Mouse (Mus musculus) neural tube, embryonic 15.5 days (tissue): ENCODE data around the gene Bri3. TPM values are rescaled to one million over a fixed set of nuclear protein-coding genes. Genes with fewer than 3 reads are reported as not detected.

Experiments
- ATAC-seq: fragments of 200-750 bp; cut with Nextera tagmentation; 2 replicates; pipeline ENCODE4 v1.8.0; 2017; ENCODE audit warnings: mild to moderate bottlenecking, moderate TSS enrichment, moderate library complexity; ENCODE audit not compliant: low FRiP score
- H3K27ac ChIP-seq: fragments of 300-500 bp; sonication (generic); replicated peaks from 2 replicates; pipeline ENCODE4 v1.5.1; 2015; ENCODE audit warnings: mild to moderate bottlenecking, inconsistent platforms
- H3K27me3 ChIP-seq: fragments of 300-500 bp; sonication (generic); replicated peaks from 2 replicates; pipeline ENCODE4 v1.6.1; 2015; ENCODE audit warnings: inconsistent platforms
- H3K36me3 ChIP-seq: fragments of 300-500 bp; sonication (generic); 2 replicates; pipeline ENCODE4 v1.6.1; 2015; ENCODE audit warnings: inconsistent platforms
- H3K4me1 ChIP-seq: fragments of 300-500 bp; sonication (generic); 2 replicates; pipeline ENCODE4 v1.6.1; 2015; ENCODE audit warnings: inconsistent platforms
- H3K4me2 ChIP-seq: fragments of 300-500 bp; sonication (generic); 2 replicates; pipeline ENCODE4 v1.6.1; 2015; ENCODE audit warnings: inconsistent platforms, mild to moderate bottlenecking, moderate library complexity
- H3K4me3 ChIP-seq: fragments of 300-500 bp; sonication (generic); replicated peaks from 2 replicates; pipeline ENCODE4 v1.5.1; 2015; ENCODE audit warnings: mild to moderate bottlenecking, inconsistent platforms
- H3K9ac ChIP-seq: fragments of 300-500 bp; sonication (generic); replicated peaks from 2 replicates; pipeline ENCODE4 v1.6.1; 2015; ENCODE audit warnings: mild to moderate bottlenecking, inconsistent platforms
- H3K9me3 ChIP-seq: fragments of 300-500 bp; sonication (generic); replicated peaks from 2 replicates; pipeline ENCODE4 v1.6.1; 2016; ENCODE audit warnings: inconsistent platforms
- WGBS: fragments of 180-500 bp; shearing (Covaris S2); methylation state at CpG from one replicate; pipeline ENCODE4 v1.1.7; 2015; ENCODE audit warnings: mixed read lengths; 5-methylcytosine and 5-hydroxymethylcytosine counted together
- polyA plus RNA-seq: library from polyadenylated mRNA; unstranded; fragments of >200 nt; fragmentation: Nextera tagmentation; extraction: Ambion mirVana; gene quantifications from 2 replicates; pipeline ENCODE4 v1.2.1, GENCODE M21; 2015

The Bri3 gene
- polyA plus RNA-seq, 1 experiment from 2014 or later: 106 TPM

DNA sequence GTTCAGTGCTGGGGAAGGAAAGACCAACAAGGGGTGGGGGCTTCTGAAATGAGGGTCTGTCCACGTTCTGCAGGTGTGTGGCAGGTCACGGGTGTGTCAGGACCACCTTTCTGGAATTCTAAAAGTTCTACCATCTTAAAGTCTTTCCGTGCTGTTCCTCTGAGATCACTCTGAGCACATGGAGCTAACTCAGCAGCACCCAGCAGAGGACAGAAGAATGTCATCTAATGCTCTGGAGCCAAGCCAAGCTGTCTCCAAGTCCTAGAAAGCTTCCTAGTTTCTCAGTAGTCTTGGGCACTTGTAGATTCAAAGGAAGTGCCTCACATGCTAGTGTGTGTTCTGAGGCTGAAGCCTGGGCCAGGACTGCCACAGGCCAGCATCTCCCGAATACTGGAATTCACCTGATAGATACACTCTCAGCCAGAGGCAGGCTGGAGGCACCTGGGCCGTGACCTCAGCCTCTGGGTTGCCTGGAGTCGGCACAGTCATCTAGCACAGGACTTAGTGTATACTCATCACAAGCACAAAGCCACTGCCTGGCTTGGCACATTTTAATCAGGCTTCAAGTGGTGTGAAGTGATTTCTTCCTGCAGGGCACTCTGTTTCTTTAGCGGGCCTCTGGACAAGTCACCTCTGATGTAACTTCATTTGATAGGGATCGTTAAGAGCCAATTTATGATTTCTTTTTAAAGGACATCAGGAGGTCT lies 23.5 kb downstream of the Bri3 start:
- Histone ChIP-seq H3K27me3 (no peaks in the 10 kb centered on the region), H3K27ac (no peak overlapping the region; the same call in 1 of the 2 replicates), H3K9ac (no peak overlapping the region), H3K4me1 (no peaks in the 10 kb centered on the region), H3K36me3 (peaks cover 25% of the 10 kb centered on the region), H3K4me2 (no peak overlapping the region), H3K9me3 (no peaks in the 10 kb centered on the region), H3K4me3 (no peak overlapping the region)
- ATAC-seq: no peak
- WGBS: 72% methylated on average over 8 of the region's 8 CpGs

DNA sequence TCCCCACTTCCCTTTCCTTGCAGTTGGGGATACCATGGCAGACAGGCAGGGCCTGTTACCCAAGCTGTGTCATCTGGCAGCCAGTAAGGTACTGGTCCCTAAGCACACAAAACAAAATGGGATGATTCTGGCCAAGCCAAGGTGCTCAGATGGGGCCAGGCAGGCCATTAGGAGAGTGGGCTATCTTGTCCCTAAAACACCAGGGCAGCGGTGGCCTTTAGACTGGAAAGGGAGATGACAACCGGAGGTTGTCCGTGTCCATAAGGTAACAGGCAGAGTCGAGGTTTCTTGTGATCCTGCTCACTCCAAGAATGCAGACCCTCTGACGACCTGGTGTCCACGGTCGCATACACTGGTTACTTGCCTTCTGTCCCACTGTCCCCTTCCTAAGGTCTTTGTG lies 25.7 kb downstream of the Bri3 start:
- ATAC-seq: no peak
- no peaks in the 10 kb centered on the region for H3K27me3 ChIP-seq
- H3K4me3 ChIP-seq: no peak overlapping the region
- no peaks in the 10 kb centered on the region for H3K9me3 ChIP-seq
- H3K9ac ChIP-seq: no peak overlapping the region
- H3K4me1 ChIP-seq: 0 out of 2 replicates have a peak, but pooled peaks cover 4% of the 10 kb centered on the region
- H3K4me2 ChIP-seq: no peak overlapping the region
- H3K36me3 ChIP-seq: peaks cover 17% of the 10 kb centered on the region
- no peak overlapping the region for H3K27ac ChIP-seq
- WGBS: 96% methylated on average over 7 of the region's 7 CpGs

- H3K4me1 ChIP-seq: 0 out of 2 replicates have a peak, but pooled peaks cover 6% of the 10 kb centered on the region
- H3K36me3 ChIP-seq: peaks cover 14% of the 10 kb centered on the region
- H3K27ac ChIP-seq: no peak overlapping the region
- ATAC-seq: no peak
- 97% methylated on average over 8 of the region's 8 CpGs for WGBS
- no peaks in the 10 kb centered on the region for H3K27me3 ChIP-seq
- H3K9ac ChIP-seq: no peak overlapping the region
- H3K4me2 ChIP-seq: no peak overlapping the region
- no peaks in the 10 kb centered on the region for H3K9me3 ChIP-seq
- H3K4me3 ChIP-seq: no peak overlapping the region
These were observed 26.2 kb downstream of the Bri3 start for GRCm38 (mm10) chr5:144270420-144270819.

DNA sequence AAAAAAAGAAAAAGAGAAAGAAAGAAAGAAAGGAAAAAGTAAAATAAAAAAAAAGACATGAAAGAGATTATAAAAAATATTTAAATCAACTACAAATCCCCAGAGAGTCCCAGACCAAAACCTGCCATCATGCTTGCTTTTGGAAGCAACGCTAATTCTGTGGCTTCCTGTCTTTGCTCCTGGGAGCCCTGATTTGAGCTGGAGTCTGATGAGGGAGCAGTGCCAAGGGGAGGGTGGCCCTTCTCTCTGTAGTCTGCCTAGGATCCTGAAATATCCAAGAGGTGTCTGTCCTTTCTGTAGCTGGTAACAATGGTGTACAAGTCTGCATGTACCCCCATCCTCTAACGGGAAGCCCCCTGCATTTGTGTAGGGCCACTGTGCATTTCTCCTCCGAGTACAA lies 26.9 kb downstream of the Bri3 start:
- no peaks in the 10 kb centered on the region for H3K9me3 ChIP-seq
- 0 out of 2 replicates have a peak, but pooled peaks cover 6% of the 10 kb centered on the region for H3K4me1 ChIP-seq
- no peak overlapping the region for H3K4me3 ChIP-seq
- no peak overlapping the region for H3K9ac ChIP-seq
- WGBS: 78% methylated on average over 3 of the region's 3 CpGs
- no peak for ATAC-seq
- H3K4me2 ChIP-seq: no peak overlapping the region
- H3K27ac ChIP-seq: no peak overlapping the region
- H3K36me3 ChIP-seq: peaks cover 9% of the 10 kb centered on the region
- no peaks in the 10 kb centered on the region for H3K27me3 ChIP-seq

GRCm38 (mm10) chr5:144271772-144272171 lies 27.5 kb downstream of the Bri3 start:
- Histone ChIP-seq H3K36me3 (peaks cover 3% of the 10 kb centered on the region; the same call in 1 of the 2 replicates), H3K4me2 (no peak overlapping the region), H3K9me3 (no peaks in the 10 kb centered on the region), H3K9ac (no peak overlapping the region), H3K4me3 (no peak overlapping the region), H3K4me1 (0 out of 2 replicates have a peak, but pooled peaks cover 6% of the 10 kb centered on the region), H3K27me3 (no peaks in the 10 kb centered on the region), H3K27ac (no peak overlapping the region)
- ATAC-seq: no peak
- 82% methylated on average over 5 of the region's 5 CpGs for WGBS

GRCm38 (mm10) chr5:144274904-144275303 lies 30.7 kb downstream of the Bri3 start:
- Histone ChIP-seq H3K27me3 (no peaks in the 10 kb centered on the region), H3K27ac (no peak overlapping the region), H3K9ac (no peak overlapping the region), H3K4me2 (no peak overlapping the region), H3K36me3 (no peaks in the 10 kb centered on the region), H3K4me3 (no peak overlapping the region), H3K9me3 (no peaks in the 10 kb centered on the region), H3K4me1 (0 out of 2 replicates have a peak, but pooled peaks cover 6% of the 10 kb centered on the region)
- ATAC-seq: no peak
- WGBS: 54% methylated on average over 6 of the region's 6 CpGs

DNA sequence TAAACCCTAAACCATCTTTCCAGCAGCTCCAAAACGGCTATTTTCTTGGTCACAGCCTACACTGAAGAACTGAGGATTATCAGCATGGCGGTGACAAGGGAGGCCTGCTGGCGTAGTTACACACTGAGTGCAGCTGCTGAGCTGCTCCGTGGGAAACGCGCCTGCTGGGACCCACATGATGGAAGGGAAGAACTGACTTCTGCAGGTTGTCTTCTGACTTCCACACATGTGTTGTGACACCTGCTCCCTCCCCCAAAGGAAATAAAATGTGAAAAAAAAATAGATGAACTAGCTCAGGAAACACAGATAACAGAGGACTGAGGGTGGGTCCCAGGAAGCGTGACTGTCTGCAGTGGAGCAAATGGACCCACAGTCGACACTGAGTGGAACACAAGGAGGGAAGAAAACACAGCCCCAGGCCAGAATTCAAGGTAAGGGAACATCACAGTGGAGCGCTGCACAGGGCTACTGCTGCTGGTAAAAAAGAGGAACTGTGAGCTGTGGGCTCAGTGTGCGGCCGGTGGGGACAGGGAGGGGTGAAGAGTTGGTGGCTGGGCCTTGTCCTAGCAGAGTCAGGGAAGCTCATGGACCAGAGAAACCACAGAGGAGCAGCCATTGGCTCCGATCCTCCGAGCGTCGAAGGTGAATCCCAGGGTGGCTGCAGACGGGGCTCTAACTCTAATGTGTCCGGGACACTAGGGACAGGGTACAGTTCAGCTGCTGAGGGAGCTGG lies 32.8 kb downstream of the Bri3 start:
- H3K9ac ChIP-seq: no peak overlapping the region
- no peak overlapping the region for H3K4me3 ChIP-seq
- 77% methylated on average over 17 of the region's 17 CpGs for WGBS
- no peak overlapping the region for H3K4me2 ChIP-seq
- H3K27me3 ChIP-seq: no peaks in the 10 kb centered on the region
- 0 out of 2 replicates have a peak, but pooled peaks cover 6% of the 10 kb centered on the region for H3K4me1 ChIP-seq
- H3K9me3 ChIP-seq: no peaks in the 10 kb centered on the region
- H3K36me3 ChIP-seq: no peaks in the 10 kb centered on the region
- no peak overlapping the region for H3K27ac ChIP-seq
- no peak for ATAC-seq

DNA sequence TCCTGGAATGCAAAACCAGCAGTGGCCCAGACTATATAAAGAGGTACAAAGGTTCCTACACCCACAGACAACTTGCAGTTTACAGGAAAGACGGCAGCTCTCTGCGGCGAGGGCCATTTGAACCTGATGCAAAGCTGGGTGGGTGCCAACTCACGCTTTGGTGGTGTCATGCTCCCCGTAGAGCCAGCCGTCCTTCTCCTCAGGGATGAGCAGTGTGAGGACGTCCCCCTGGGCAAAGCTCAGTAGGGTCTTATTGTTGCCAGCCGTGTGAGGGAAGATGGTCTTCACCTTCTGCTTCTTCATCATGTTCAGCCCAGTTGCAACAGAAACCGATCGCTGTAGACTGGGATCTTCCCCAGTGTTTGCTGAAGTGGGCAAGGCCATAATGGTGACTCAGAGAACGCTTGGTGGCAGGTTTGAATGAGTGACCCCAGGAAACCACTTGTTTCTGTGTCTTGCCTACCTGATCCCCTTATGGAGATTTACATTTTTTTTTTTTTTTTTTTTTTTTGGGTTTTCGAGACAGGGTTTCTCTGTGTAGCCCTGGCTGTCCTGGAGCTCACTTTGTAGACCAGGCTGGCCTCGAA lies 34.2 kb downstream of the Bri3 start:
- no peak overlapping the region for H3K4me2 ChIP-seq
- H3K36me3 ChIP-seq: no peaks in the 10 kb centered on the region
- WGBS: 89% methylated on average over 12 of the region's 13 CpGs
- H3K27me3 ChIP-seq: no peaks in the 10 kb centered on the region
- no peak overlapping the region for H3K9ac ChIP-seq
- 0 out of 2 replicates have a peak, but pooled peaks cover 6% of the 10 kb centered on the region for H3K4me1 ChIP-seq
- H3K27ac ChIP-seq: no peak overlapping the region
- H3K9me3 ChIP-seq: no peaks in the 10 kb centered on the region
- no peak for ATAC-seq
- H3K4me3 ChIP-seq: no peak overlapping the region

DNA sequence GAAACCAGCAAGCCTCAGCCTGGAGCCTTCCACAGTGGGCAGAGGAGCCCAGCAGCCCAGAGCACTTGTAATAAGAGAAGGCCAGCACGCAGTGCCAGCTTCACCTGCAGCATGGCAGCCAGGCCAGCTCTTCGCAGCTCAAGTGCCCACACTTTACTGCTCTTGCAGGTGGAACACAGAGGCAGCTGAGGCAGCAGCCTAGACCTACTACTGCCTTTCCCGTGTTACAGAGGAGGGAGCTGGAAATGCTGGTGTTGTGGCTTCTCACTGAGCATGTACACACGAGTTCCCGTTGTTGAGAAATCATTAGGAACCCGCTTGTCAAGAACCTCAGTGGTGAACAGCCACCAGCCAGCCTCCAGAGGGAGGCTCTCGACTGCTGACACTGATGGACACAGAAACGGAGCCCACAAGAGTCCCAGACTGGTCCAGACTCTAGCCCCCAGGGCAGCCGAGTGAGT lies 34.9 kb downstream of the Bri3 start:
- Histone ChIP-seq H3K4me2 (no peak overlapping the region), H3K9ac (no peak overlapping the region), H3K27ac (no peak overlapping the region), H3K9me3 (no peaks in the 10 kb centered on the region), H3K36me3 (no peaks in the 10 kb centered on the region), H3K4me3 (no peak overlapping the region), H3K27me3 (no peaks in the 10 kb centered on the region), H3K4me1 (0 out of 2 replicates have a peak, but pooled peaks cover 6% of the 10 kb centered on the region)
- WGBS: 84% methylated on average over 9 of the region's 9 CpGs
- ATAC-seq: no peak

DNA sequence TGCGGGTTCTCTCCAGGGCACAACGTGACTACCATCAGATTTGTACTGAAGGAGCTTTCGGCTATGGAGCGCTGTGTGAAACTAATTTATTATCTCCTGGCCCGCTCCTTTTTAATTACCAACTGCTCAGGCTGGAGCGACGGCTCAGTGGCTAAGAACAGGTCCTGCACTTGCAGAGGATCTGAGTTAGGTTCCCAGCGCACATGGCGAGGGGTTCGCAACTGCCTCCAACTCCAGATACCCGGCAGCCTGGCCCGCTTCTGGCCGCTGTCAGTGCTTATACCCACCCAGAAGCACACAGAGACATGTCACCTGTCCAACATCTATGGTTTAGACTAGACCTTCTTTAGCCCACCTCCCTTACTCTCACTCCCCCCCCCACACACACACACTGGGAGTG lies 35.7 kb downstream of the Bri3 start:
- no peak overlapping the region for H3K27ac ChIP-seq
- H3K9me3 ChIP-seq: no peaks in the 10 kb centered on the region
- H3K4me3 ChIP-seq: no peak overlapping the region
- H3K27me3 ChIP-seq: no peaks in the 10 kb centered on the region
- 86% methylated on average over 13 of the region's 13 CpGs for WGBS
- H3K4me2 ChIP-seq: no peak overlapping the region
- H3K9ac ChIP-seq: no peak overlapping the region
- no peak for ATAC-seq
- H3K36me3 ChIP-seq: no peaks in the 10 kb centered on the region
- H3K4me1 ChIP-seq: 0 out of 2 replicates have a peak, but pooled peaks cover 2% of the 10 kb centered on the region

- Histone ChIP-seq H3K9ac (no peak overlapping the region), H3K27ac (no peak overlapping the region), H3K36me3 (no peaks in the 10 kb centered on the region), H3K4me1 (no peaks in the 10 kb centered on the region), H3K27me3 (no peaks in the 10 kb centered on the region), H3K4me2 (no peak overlapping the region), H3K9me3 (no peaks in the 10 kb centered on the region), H3K4me3 (no peak overlapping the region)
- 86% methylated on average over 11 of the region's 11 CpGs for WGBS
- no peak for ATAC-seq
These were observed 38.4 kb downstream of the Bri3 start for GRCm38 (mm10) chr5:144282470-144283260.
